Mouse (Mus musculus) urinary bladder, postnatal 14 days (tissue): ENCODE measurements around the gene G0s2.
A peak's percentile ranks its signal among the peaks of the same experiment; 100 is the strongest.
"Not testable (repeated sequence)": the region's sequence is repeated elsewhere in the genome, so short reads cannot be mapped to it uniquely, and the experiment has no call there.

Experiments
- DNase-seq: peaks from one replicate; pipeline ENCODE4 v3.0.0; 2021; ENCODE audit warnings: low spot score

The G0s2 gene

DNA sequence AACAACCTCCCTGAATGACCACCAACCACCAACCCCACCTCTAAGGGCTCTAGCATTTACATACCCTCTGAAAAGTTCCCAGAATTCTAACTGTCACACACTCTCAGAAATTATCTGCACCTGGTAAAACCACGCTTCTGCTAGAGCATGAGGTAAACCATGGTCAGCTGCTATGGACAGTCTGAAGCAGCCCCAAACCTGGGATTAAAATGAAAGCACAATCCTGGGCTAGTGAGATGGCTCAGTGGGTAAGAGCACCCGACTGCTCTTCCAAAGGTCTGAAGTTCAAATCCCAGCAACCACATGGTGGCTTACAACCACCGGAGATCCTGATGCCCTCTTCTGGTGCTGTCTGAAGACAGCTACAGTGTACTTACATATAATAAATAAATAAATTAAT, 19.1 kb downstream of the G0s2 start:
- DNase-seq: not testable (repeated sequence)

DNA sequence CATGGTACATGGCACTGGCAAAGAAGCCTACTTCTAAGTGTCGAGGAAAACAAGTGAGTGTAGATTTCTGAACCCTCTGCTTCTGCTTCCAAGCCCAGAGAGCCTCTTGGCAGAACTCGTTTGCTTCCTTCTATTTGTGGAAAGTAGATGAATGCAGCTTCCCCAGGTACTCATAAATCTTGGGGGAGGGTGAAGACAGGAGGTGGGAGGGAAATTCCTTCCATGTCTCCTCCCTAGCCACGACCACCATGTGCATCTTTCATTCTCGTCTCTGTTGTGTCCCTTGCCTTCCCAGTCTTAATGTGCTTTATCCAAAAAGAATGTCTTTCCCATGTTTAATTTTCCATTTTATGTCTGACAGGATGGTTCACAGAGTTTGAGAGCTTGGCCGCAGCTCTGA, 20.4 kb downstream of the G0s2 start:
- DNase-seq: no peak

DNA sequence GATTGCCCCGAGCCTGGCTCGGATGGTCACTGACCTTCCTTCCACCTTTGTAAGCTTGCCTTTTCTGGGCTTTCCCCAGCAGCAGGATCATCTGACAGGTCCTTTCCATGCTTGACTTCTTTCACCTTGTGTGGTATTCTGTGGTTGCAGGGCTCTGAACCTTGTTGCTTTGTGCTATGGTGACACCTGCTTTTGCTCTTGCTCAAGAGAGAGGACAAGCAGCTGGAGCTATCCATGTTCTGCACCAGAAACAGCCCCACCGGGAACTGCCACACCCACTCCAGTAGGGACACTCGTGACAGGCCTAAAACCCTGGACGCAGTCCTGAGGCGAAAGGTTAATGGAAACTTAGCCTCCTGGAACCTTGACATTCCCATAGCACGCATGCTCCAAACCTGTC, 21.6 kb downstream of the G0s2 start:
- no peak for DNase-seq

DNA sequence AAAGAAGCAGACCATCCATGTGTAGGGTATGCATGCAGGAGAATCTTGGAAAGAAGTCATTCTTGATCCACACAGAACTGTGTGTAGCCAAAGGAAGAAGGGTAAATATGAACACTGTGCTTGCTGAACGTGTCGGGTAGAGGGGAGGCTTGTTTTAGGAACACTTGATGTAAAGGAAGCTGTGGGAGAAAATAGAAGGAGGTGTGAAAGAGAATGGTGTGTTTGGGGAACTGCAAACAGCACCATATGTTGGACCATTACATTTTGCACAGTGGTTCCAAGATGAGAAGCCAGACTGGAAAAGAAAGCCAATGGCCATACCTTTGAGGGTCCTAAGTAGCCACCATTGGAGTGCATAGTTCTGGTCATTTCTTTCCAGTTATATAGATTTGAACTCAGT, 23.0 kb downstream of the G0s2 start:
- DNase-seq: no peak

DNA sequence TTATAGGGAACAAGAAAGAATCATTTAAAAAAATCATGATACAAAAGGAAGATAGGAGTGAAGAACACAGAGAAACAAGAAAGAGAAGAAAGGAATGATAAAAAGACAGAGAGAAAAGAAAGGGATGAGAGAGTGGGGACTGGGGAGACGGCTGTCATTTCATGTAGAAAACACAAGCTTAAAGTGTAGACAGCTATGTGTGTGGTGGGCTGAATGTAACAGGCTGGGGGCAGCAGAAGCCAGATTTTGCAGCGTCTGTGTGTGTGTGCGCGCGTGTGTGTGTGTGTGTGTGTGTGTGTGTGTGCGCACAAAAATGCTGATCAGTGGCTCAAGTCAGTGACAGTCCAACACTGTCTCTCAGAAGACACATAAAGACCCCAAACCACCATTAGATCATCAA, 28.8 kb downstream of the G0s2 start:
- DNase-seq: no peak

DNA sequence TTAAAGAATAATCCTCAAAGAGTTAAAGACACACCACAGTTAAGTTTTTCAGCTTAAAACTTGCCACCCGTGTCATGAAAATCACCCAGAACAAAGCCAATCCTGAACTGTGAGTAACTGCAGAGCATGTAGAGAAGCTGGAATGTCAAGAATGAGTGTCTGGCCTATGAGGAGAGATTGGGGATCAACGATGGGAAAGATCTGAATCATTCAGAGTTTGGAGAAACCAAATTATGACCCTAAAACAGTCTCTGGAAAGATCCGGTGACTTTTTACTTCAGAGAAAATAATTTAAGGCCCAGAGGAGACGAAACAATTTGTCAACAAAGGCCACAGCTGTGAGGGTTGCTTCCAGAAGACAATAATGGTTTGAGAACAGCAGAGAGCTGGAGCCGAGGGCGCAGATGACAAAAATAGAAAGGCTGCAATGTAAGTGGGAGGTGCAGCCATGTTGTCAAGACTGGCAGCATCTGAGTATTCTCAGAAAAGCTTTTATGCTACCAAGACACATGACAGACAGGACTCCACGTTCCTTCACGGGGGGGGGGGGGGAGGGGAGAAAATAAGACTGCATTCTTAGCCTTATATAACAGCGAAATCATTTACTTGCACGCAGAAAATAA, 29.3 kb downstream of the G0s2 start:
- DNase-seq: no peak

DNA sequence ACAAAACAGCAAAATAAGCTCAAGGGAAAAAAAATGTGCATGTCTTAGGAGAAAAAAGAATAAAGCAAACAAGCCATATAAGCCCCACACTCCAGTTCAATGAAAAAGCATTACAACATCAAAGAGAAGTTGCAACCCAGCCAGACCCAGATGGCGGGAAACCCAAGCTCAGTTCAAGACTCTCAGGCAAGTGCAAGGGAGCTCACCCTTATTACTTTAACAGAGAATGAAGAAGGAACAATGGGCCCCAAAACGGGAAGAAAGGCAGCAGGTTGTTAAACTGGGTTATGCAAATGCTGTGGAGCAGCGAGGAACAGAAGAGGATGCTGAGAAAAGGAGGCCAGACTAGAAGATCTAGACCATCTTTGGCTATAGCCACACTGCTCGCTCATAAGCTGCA, 30.2 kb downstream of the G0s2 start:
- no peak for DNase-seq

DNA sequence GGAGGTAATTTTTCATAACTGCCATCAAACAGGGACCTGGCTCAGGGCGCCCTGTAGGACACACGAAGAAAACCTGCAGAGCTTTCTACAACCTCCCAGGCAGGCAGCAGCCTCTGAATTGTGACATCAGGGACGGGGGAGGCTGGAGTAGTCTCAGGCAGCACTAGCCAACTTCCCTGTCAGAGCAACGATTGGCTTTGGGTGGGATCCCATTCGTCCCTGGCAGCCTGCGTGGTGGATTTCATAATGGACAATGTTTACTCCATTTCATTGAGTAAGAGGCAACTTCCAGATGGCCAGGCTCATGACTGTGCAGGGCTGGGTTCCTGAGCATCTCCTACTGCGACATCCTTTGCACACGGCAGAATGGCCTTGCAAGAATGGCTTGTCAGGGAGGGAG, 30.8 kb downstream of the G0s2 start:
- peak; percentile 83 for DNase-seq

DNA sequence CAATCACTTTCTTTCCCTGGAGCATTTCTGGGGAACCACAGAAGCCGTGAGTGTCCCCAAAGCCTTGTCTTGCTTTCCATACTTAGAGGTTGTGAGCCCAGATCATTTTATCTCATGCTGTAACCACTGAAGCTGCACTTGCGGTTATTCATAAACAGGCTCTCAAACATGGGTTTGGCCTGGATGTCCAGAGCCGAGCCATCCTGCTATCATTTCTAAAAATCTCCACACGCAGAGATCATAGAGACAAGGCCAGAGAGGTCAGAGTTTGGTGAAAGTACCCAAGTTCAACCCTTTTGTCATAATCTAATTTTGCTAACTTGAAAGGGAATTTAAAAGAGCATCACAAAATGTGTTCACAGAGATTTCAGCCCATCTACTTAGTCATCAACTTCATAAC, 31.6 kb downstream of the G0s2 start:
- no peak for DNase-seq

DNA sequence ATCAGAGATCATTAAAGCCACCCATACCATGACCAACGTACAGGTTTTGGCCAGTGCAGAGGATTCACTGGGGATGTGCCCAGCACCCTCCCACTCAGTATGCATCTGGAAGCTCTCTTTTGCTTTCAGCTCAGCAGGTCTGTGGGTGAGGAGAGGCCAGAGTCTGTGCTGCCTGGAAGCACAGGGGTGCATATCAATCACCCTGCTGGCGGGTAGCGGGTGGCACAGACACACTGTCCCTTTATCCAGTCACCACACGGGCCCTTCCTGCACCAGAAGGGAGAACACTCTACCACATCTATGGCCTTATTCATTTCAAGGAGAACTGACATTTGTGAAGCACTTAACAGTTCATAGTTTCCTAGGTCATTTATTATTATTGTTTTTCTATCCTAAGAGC, 34.6 kb downstream of the G0s2 start:
- DNase-seq: no peak

DNA sequence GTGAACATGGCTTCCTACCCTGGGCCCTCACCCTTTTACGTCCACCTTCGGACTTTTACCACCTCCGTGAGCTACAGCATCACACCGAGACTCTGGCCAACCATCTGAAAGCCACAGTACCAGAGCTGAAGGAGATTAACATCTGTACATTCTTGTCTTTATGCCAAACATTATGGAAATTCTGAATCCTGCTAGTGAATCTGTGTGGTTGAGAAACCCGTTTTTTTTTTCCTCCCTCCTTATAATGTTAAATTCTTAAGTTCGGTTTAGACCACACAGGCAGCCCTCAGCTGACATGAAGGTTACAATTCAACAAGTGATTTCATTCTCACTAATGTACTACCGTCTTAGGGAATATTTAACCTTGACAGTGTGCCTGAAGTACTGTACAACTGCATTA, 38.1 kb downstream of the G0s2 start:
- no peak for DNase-seq

DNA sequence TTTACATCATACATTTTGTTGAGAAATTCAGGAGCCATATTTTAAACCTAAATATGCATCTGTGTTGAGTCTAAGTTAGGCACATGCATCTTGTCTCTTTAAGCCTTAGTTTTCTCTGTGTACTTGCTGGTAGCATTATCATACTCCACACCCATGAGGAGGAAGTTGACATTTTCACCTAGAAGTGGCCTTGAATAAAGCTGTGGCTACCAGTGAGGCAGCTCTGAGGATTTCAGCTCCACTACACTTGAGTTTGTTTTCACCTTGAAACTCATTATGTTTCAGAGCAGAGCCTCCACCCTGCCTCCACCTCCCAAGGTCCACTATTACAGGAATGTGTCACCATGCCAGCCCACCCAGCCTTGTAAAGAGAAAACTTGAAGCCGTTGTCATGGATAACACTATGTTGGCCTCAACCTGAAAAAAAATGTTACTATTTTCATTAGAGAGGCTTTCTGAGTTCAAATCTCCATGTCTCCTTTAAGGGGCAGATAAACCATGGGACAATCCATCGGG, 38.8 kb downstream of the G0s2 start:
- DNase-seq: no peak

DNA sequence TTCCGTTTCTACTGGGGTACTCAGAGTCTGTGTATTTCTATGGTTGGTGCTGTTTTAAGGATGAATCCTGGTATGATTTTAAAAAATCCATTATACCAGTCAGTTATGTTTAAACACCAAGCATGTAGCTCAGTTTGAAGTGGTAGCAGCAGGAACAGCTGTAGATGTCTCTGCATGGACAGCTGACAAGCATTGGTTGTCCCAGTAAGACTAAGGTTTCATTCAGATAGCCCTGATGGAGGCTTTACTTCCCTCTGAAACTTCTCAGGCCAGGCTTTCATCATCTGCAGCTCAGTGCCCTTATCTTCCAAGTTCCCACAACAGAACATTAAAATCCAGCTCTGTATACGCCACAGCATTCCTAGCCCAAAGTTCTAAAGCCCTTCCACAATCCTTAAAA, 40.3 kb downstream of the G0s2 start:
- no peak for DNase-seq

DNA sequence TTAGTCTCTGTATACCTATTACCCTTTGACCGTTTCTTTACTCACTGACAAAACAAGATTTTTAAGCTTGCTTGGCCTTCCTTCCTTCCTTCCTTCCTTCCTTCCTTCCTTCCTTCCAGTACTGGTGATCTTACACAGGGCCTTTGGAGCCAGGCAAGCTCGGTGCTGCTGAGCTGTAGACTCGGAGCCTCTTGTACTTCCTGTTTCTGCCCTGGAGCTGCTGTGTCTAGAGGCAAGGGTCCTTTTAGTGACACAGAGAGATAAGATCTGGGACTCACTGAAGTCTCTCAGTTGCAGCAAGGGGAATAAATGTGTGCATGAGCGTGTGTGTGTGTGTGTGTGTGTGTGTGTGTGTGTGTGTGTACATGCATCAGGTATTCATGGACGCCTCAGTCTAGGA, 42.1 kb downstream of the G0s2 start:
- DNase-seq: no peak

DNA sequence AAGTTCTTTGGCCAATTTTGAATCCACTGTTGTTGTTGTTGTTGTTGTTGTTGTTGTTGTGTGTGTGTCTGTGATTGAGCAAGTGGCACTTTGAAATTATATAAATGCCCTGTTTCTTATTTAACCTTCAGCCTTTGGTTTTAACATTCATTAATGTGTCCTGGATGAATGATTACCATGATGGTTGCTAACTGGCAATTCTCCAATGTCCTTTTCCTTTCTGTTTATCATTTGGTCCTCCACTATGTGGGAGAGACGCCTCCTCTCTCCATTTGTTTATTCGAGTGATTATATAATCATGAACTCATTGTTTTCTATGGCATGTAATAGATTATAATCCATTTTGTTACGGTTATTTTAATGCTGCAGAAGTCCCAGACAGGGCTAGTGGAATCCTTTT, 42.5 kb downstream of the G0s2 start:
- no peak for DNase-seq

DNA sequence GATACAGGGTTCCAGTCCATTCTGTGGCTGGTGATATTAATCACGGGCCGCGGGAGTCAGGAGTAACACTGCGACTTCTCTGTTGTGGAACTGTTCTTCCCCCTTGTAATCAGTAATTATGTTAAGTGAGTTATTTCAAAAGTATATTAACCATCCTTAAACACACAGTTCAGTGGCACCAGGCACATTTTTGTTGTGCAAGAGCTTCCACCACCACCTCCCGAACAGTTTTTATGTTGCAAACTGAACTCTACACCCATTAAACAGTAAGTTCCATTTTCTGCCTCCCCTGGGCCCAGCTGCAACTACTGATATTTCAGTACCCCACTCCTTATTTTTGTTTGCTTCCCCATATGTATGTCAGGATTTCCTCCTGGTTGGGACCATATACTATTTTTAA, 43.4 kb downstream of the G0s2 start:
- DNase-seq: no peak

DNA sequence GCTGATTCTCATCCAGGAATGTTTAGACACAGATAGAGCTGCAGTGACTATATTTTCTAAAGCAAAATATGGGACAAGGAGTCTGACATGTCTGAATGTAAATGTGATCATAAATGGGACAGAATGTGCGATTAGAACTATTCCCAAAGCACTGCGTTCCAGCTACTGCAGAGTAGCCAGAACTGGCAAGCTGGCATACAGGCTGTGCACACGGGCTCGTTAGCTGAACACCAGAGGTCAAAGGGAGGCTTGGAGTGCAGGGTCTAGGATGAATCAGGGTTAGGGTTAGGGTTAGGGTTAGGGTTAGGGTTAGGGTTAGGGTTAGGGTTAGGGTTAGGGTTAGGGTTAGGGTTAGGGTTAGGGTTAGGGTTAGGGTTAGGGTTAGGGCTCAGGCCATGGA, 45.5 kb downstream of the G0s2 start:
- DNase-seq: no peak

DNA sequence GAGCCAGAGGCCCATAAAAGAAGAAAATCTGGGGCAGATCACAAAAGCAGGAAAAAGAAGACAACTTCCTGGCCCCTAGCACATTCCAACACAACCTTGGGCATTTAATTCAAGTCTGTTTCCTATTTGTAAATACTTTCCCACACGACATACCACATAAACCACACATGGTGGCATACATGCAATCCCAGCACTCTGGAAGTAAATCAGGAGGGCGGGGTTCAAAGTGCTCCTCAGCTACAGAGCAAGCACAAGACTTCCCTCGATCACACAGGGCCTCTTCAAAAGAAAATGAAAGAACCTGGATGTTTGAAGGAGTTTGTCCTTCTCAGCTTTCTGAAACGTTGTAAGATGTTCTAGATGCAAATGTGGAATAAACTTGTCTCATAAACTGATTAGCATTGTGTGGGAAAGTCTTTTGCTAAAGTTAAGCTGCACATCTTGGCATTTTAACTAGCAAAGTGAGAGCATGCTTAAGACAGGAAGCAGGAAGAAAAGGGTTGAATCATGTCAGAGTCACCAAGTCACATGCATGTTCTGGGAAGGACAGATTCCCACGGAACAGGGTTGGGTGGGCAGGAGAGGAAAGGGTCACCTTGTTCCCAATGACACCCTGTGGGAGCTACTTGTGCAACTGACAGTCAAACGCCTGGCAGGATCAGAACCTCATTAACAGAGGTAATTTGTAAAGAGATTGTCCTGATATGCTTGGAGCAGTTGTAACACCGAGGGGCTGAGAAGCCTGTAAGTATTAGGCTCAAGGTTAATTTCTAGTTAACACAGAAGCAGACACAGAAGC, 46.1 kb downstream of the G0s2 start:
- no peak for DNase-seq

DNA sequence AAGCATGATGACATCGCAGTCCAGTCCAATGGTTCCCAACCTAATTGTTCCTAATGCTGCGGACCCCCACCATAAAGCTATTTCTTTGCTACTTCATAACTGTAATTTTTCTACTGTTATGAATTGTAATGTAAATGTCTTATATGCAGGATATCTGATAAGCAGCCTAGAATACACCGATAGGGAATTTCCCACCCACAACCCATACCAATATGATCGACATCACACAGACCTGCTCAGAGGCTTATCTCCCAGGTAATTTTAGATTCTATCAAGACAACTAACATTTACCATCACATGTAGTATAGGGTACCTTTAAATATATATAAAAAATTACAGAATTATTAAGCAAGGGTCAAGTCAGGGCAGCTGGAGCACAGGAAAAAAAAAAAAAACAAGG, 46.9 kb downstream of the G0s2 start:
- DNase-seq: no peak

DNA sequence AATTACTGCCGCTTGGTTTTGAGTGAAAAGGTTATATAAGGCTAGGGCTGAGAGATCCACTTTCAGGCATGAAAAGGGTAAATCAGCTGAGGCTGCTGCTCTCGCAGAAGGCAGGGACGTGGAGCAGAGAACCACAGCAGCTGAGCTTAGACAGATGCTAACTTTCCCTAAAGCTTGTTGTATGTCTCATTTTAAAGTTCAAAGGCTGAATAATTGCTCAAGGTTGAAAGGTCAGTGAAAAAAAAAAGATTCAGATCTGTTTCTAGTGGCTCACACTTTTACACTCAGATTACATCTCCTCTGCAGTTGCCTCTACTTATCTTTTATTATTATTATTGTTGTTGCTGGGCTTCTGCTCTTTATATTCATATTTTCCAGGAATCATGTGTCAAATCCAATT, 47.5 kb downstream of the G0s2 start:
- no peak for DNase-seq
